Mouse (Mus musculus) right cerebral cortex, adult 2 months (tissue): ENCODE measurements around the gene Slc15a2.
A peak's percentile ranks its signal among the peaks of the same experiment; 100 is the strongest.

Experiments
- DNase-seq, 2 experiments: peaks; one replicate each; pipeline ENCODE4 v3.0.0; 2021 to 2022; ENCODE audit warnings: low spot score in 2 of 2

The Slc15a2 gene

GRCm38 (mm10) chr16:36751979-36752378 lies 32.8 kb downstream of the Slc15a2 start:
- DNase-seq = no peak

- DNase-seq = no peak
Observed at GRCm38 (mm10) chr16:36747767-36748166, 37.0 kb downstream of the Slc15a2 start.

- DNase-seq = no peak
Observed at GRCm38 (mm10) chr16:36747068-36747467, 37.7 kb downstream of the Slc15a2 start.

DNA sequence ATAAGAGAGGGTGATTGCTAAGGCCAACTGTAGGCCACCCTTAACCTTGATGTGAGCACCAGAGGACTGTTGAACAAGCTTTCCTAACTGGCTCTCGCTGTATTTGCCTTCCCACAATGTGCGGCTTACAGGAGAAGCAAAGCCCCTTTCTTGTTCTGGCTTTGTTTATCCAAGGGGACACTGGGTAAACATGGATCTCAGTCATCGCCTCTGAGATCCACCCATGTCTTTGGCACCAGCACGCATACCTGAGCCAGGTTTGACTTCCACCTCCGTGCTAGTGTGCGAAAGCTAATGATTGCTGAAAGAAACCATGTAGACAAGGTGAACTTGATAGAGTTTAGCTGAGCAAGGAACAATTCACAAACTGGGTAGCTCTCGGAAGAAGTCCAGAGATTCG lies 41.2 kb downstream of the Slc15a2 start:
- no peak for DNase-seq

DNA sequence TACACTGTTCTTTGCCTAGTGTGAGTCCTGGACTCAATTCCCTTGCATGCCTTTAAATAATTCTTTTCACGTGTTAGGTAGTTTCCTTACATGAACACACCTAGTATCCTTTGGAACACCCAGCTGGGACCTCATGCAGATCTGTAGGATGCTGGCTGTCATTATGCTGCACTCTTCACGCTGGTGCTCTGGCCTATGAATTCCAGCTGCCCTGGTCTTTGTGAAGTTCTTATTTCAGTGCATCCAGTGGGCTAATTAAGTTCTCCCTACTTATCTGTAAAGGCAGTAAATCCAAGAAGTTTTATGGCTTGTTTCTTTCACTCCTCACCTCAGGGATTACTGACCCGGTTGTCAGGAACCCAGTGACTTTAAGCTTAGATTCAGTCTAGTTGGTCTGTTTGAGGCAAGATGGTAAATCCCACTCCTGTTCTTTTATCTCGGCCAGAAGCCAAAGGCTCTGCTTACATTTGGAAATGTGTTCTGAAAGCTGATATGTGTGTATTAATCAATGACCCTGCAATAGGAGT lies 45.3 kb downstream of the Slc15a2 start:
- DNase-seq = no peak

GRCm38 (mm10) chr16:36735421-36735820 lies 49.3 kb downstream of the Slc15a2 start:
- no peak for DNase-seq

- no peak for DNase-seq
Observed at GRCm38 (mm10) chr16:36733827-36734226, 50.9 kb downstream of the Slc15a2 start.

DNA sequence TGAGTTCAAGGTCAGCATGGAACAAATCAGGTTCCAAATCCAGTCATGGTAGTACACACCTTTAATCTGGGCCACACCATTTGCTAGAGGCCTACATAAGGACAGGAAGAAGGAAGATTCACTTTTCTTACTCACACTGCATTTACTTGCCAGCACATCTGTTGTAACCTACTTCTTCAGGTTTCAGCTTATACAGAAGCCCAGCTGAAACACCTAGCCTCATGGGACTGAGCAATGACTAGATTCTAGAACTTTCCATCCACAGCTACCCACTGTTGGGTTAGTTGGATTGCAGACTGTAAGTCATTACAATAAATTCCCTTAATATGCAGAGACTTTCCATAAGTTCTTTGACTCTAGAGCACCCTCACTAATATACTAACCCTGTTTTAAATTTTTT lies 52.2 kb downstream of the Slc15a2 start:
- DNase-seq = no peak

DNA sequence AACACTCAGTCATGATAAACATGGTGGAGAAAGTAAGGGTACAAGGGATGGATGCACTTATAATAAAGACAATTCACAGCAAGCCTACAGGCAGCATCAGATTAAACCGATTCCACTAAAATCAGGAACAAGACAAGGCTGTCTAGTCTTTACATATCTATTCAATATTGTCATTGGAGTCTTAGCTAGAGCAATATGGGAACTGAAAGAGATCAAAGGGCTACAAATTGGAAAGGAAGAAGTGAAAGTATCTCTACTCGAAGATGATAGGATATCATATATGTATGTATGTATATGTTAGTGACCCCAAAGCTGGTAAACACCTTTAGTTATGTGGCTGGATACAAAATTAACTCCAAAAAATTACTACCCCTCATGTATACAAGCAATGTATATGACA lies 55.8 kb downstream of the Slc15a2 start:
- no peak for DNase-seq

- peak in 1 of 2 experiments; percentile 18 for DNase-seq
Observed at GRCm38 (mm10) chr16:36723880-36724443, 60.8 kb downstream of the Slc15a2 start.

- no peak for DNase-seq
Observed at GRCm38 (mm10) chr16:36722739-36723138, 62.0 kb downstream of the Slc15a2 start.

GRCm38 (mm10) chr16:36720194-36721055 lies 64.3 kb downstream of the Slc15a2 start:
- no peak for DNase-seq

DNA sequence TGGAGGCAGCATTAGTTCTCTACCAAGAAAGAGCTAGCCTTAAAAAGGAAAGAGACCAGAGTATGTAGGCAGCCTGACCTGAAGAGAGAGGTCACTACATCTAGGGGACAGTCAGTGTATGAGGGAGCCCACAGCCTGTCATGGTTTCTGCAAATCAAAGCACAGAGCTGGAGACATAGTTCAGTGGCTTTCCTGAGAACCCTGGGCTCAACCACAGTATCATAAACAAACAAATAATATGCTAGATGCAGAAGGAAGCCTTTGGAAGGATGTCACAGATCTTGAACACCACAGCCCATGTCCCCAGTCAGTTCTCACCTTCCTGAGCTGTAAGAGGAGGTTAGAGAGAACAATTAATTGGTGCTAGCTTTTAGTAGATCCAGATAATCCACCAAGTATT lies 66.1 kb downstream of the Slc15a2 start:
- no peak for DNase-seq

DNA sequence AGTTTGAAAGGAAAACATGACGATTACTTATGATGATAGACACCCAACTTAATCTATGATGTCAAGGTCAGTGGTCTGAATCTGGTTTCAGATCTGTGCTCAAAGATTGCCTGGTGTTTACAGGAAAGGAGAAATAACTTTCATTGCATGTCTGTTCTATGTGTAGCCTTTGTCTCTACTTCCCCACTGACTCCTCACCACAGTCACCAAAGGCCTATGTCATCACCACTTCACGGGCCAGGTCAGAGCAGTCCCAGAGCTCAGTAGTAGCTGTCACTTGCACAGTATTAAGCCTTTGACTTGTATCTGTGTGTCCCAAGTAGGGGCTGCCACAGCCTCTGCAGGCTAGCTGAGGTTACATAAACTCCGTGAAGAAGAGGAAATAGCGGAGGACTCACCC lies 67.3 kb downstream of the Slc15a2 start:
- no peak for DNase-seq

DNA sequence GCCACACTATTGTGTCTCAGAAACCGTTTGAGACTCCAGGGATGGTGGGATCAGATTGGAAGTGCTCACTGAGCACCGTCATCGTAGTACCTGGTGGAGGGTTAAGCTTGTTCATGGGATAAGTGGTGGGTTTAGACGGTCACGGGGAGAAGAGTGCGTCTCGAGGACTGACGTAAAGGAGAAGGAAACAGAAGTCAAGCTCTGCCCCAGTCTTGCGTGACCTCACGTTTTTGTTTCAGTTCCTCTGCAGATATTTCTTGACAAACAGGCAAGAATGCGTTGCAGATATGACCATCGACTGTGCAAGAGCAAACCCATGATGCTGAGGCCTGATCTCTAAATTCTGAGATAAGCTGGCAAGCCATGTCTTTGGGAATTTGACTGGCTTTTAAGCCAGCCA lies 73.0 kb downstream of the Slc15a2 start:
- no peak for DNase-seq

DNA sequence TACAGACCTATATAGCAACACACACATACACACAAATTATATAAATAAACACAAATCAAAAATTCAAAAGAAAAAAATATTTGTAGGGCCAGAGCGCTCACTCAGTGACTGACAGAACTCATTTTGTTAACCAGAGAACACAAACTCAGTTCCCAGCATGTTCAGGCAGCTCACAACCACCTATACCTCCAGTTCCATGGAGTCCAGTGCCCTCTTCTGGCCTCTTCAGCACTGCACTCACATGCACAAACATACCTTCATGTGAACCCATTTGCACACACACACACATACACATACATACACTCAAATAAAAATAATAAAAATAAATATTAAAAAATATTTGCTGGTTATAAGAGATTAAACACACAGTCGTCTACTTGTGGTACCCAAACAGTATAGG lies 74.0 kb downstream of the Slc15a2 start:
- DNase-seq = no peak

- no peak for DNase-seq
Observed at GRCm38 (mm10) chr16:36709405-36709804, 75.4 kb downstream of the Slc15a2 start.

GRCm38 (mm10) chr16:36708751-36709150 lies 76.0 kb downstream of the Slc15a2 start:
- no peak for DNase-seq

- DNase-seq = no peak
Observed at GRCm38 (mm10) chr16:36707702-36708423, 76.9 kb downstream of the Slc15a2 start.

DNA sequence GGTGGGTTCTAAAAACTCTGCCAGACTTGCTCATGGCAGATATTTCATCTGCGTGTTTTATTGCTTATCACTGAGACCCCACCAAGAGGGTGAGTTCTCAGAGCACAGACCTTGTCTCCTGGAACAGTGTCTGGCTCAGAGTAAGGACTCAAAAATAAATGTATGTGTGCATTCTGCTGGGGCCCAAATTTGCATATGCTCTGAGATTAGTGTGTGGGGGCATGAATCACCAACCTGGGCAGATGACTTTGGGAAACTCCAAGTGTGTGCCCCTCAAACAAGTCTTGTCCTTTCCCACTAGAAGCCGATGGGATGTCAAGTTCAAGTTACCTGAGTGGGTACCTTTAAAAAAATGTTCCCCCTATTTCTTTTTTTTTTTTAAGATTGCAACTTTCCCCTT lies 84.3 kb downstream of the Slc15a2 start:
- no peak for DNase-seq
